Mouse (Mus musculus): ENCODE measurements around the gene Efcab6. TPM values are rescaled to one million over a fixed set of nuclear protein-coding genes. Genes with fewer than 3 reads are reported as not detected.

Efcab6 gene
- polyA plus RNA-seq, 1 experiment = not detected

GRCm38 (mm10) chr15:83982186-83982936 is 82.8 kb downstream of the Efcab6 start:
- Histone ChIP-seq H3K4me3 (no peak overlapping the region), H3K36me3 (ENCODE audit: control insufficient read depth, insufficient read depth) (no peaks in the 10 kb centered on the region), H3ac (ENCODE audit: control insufficient read depth, insufficient read length) (no peak overlapping the region), H3K27me3 (ENCODE audit: control insufficient read depth, insufficient read depth, insufficient read length) (peaks cover 26% of the 10 kb centered on the region), H3K4me2 (ENCODE audit: low read depth) (no peak overlapping the region), H3K79me2 (ENCODE audit: control insufficient read depth, insufficient read depth) (no peaks in the 10 kb centered on the region)
- TF ChIP-seq REST (IDR thresholded peaks at IDR 0.05; ENCODE audit: insufficient read depth, insufficient read length) (peak; percentile 75), MYOD1 (IDR thresholded peaks at IDR 0.05; ENCODE audit: control insufficient read depth in 1 of 3, insufficient read length in 2 of 3, low read depth in 2 of 3) (no peak)

- TF ChIP-seq POLR2AphosphoS2 (IDR thresholded peaks at IDR 0.05; ENCODE audit: insufficient read length, low read depth) = no peak
- no peak for TF ChIP-seq SRF (IDR thresholded peaks at IDR 0.05; ENCODE audit: control insufficient read depth, insufficient read length, low read depth)
- no peak for TF ChIP-seq POLR2A (IDR thresholded peaks at IDR 0.05; ENCODE audit: insufficient read length, low read depth)
- TF ChIP-seq TCF3 (IDR thresholded peaks at IDR 0.05; ENCODE audit: insufficient read length, low read depth) = no peak
- no peak for TF ChIP-seq MYOG (IDR thresholded peaks at IDR 0.05; ENCODE audit: control insufficient read depth in 1 of 3, insufficient read depth in 1 of 3, insufficient read length in 2 of 3, low read depth in 2 of 3)
- TF ChIP-seq CEBPB (IDR thresholded peaks at IDR 0.05; ENCODE audit: insufficient read depth, poor library complexity, severe bottlenecking) = no peak
- TF ChIP-seq MYOD1 (IDR thresholded peaks at IDR 0.05; ENCODE audit: control insufficient read depth in 1 of 3, insufficient read length in 2 of 3, low read depth in 2 of 3) = no peak
- TF ChIP-seq TCF12 (IDR thresholded peaks at IDR 0.05; ENCODE audit: insufficient read depth, poor library complexity, severe bottlenecking) = no peak
- TF ChIP-seq REST (IDR thresholded peaks at IDR 0.05; ENCODE audit: insufficient read depth, insufficient read length) = no peak
- no peak for TF ChIP-seq MAX (IDR thresholded peaks at IDR 0.05; ENCODE audit: low read depth)
- no peak for TF ChIP-seq E2F4 (IDR thresholded peaks at IDR 0.05; ENCODE audit: insufficient read depth)
- no peak for TF ChIP-seq USF1 (IDR thresholded peaks at IDR 0.05; ENCODE audit: low read depth)
- no peak overlapping the region for H3K4me3 ChIP-seq
- H3K27me3 ChIP-seq (ENCODE audit: control insufficient read depth, insufficient read depth, insufficient read length) = peaks cover 19% of the 10 kb centered on the region
- H3K79me2 ChIP-seq (ENCODE audit: control insufficient read depth, insufficient read depth) = no peaks in the 10 kb centered on the region
- no peak overlapping the region for H3K4me2 ChIP-seq (ENCODE audit: low read depth)
- H3ac ChIP-seq (ENCODE audit: control insufficient read depth, insufficient read length) = no peak overlapping the region
- H3K36me3 ChIP-seq (ENCODE audit: control insufficient read depth, insufficient read depth) = no peaks in the 10 kb centered on the region
Observed at GRCm38 (mm10) chr15:83978865-83979264, 86.3 kb downstream of the Efcab6 start.

GRCm38 (mm10) chr15:83977108-83977507 is 88.1 kb downstream of the Efcab6 start:
- Histone ChIP-seq H3K27me3 (ENCODE audit: control insufficient read depth, insufficient read depth, insufficient read length) (peaks cover 34% of the 10 kb centered on the region), H3K4me3 (no peak overlapping the region), H3K36me3 (ENCODE audit: control insufficient read depth, insufficient read depth) (no peaks in the 10 kb centered on the region), H3ac (ENCODE audit: control insufficient read depth, insufficient read length) (no peak overlapping the region), H3K4me2 (ENCODE audit: low read depth) (no peak overlapping the region), H3K79me2 (ENCODE audit: control insufficient read depth, insufficient read depth) (no peaks in the 10 kb centered on the region)
- no peak for TF ChIP-seq TCF3 (IDR thresholded peaks at IDR 0.05; ENCODE audit: insufficient read length, low read depth)
- no peak for TF ChIP-seq TCF12 (IDR thresholded peaks at IDR 0.05; ENCODE audit: insufficient read depth, poor library complexity, severe bottlenecking)
- TF ChIP-seq POLR2AphosphoS2 (IDR thresholded peaks at IDR 0.05; ENCODE audit: insufficient read length, low read depth) = no peak
- no peak for TF ChIP-seq MYOD1 (IDR thresholded peaks at IDR 0.05; ENCODE audit: control insufficient read depth in 1 of 3, insufficient read length in 2 of 3, low read depth in 2 of 3)
- no peak for TF ChIP-seq SRF (IDR thresholded peaks at IDR 0.05; ENCODE audit: control insufficient read depth, insufficient read length, low read depth)
- TF ChIP-seq E2F4 (IDR thresholded peaks at IDR 0.05; ENCODE audit: insufficient read depth) = no peak
- TF ChIP-seq MYOG (IDR thresholded peaks at IDR 0.05; ENCODE audit: control insufficient read depth in 1 of 3, insufficient read depth in 1 of 3, insufficient read length in 2 of 3, low read depth in 2 of 3) = no peak
- no peak for TF ChIP-seq MAX (IDR thresholded peaks at IDR 0.05; ENCODE audit: low read depth)
- no peak for TF ChIP-seq POLR2A (IDR thresholded peaks at IDR 0.05; ENCODE audit: insufficient read length, low read depth)
- no peak for TF ChIP-seq CEBPB (IDR thresholded peaks at IDR 0.05; ENCODE audit: insufficient read depth, poor library complexity, severe bottlenecking)
- TF ChIP-seq USF1 (IDR thresholded peaks at IDR 0.05; ENCODE audit: low read depth) = no peak
- no peak for TF ChIP-seq REST (IDR thresholded peaks at IDR 0.05; ENCODE audit: insufficient read depth, insufficient read length)

GRCm38 (mm10) chr15:83972206-83972605 is 93.0 kb downstream of the Efcab6 start:
- Histone ChIP-seq H3ac (ENCODE audit: control insufficient read depth, insufficient read length) (no peak overlapping the region), H3K79me2 (ENCODE audit: control insufficient read depth, insufficient read depth) (no peaks in the 10 kb centered on the region), H3K4me2 (ENCODE audit: low read depth) (no peak overlapping the region), H3K36me3 (ENCODE audit: control insufficient read depth, insufficient read depth) (no peaks in the 10 kb centered on the region), H3K4me3 (no peak overlapping the region), H3K27me3 (ENCODE audit: control insufficient read depth, insufficient read depth, insufficient read length) (peaks cover 22% of the 10 kb centered on the region)
- TF ChIP-seq REST (IDR thresholded peaks at IDR 0.05; ENCODE audit: insufficient read depth, insufficient read length) (no peak), MAX (IDR thresholded peaks at IDR 0.05; ENCODE audit: low read depth) (no peak), CEBPB (IDR thresholded peaks at IDR 0.05; ENCODE audit: insufficient read depth, poor library complexity, severe bottlenecking) (no peak), POLR2A (IDR thresholded peaks at IDR 0.05; ENCODE audit: insufficient read length, low read depth) (no peak), TCF12 (IDR thresholded peaks at IDR 0.05; ENCODE audit: insufficient read depth, poor library complexity, severe bottlenecking) (no peak), MYOD1 (IDR thresholded peaks at IDR 0.05; ENCODE audit: control insufficient read depth in 1 of 3, insufficient read length in 2 of 3, low read depth in 2 of 3) (no peak), USF1 (IDR thresholded peaks at IDR 0.05; ENCODE audit: low read depth) (no peak)

- H3K27me3 ChIP-seq (ENCODE audit: control insufficient read depth, insufficient read depth, insufficient read length) = peaks cover 19% of the 10 kb centered on the region
- no peak overlapping the region for H3K4me2 ChIP-seq (ENCODE audit: low read depth)
- TF ChIP-seq MAX (IDR thresholded peaks at IDR 0.05; ENCODE audit: low read depth) = no peak
- TF ChIP-seq MYOD1 (IDR thresholded peaks at IDR 0.05; ENCODE audit: control insufficient read depth in 1 of 3, insufficient read length in 2 of 3, low read depth in 2 of 3) = no peak
- no peak for TF ChIP-seq CEBPB (IDR thresholded peaks at IDR 0.05; ENCODE audit: insufficient read depth, poor library complexity, severe bottlenecking)
- no peak for TF ChIP-seq USF1 (IDR thresholded peaks at IDR 0.05; ENCODE audit: low read depth)
- TF ChIP-seq TCF12 (IDR thresholded peaks at IDR 0.05; ENCODE audit: insufficient read depth, poor library complexity, severe bottlenecking) = no peak
- TF ChIP-seq POLR2AphosphoS2 (IDR thresholded peaks at IDR 0.05; ENCODE audit: insufficient read length, low read depth) = no peak
- TF ChIP-seq POLR2A (IDR thresholded peaks at IDR 0.05; ENCODE audit: insufficient read length, low read depth) = no peak
- no peak for TF ChIP-seq REST (IDR thresholded peaks at IDR 0.05; ENCODE audit: insufficient read depth, insufficient read length)
- no peak for TF ChIP-seq MYOG (IDR thresholded peaks at IDR 0.05; ENCODE audit: control insufficient read depth in 1 of 3, insufficient read depth in 1 of 3, insufficient read length in 2 of 3, low read depth in 2 of 3)
- no peak for TF ChIP-seq SRF (IDR thresholded peaks at IDR 0.05; ENCODE audit: control insufficient read depth, insufficient read length, low read depth)
- no peak for TF ChIP-seq TCF3 (IDR thresholded peaks at IDR 0.05; ENCODE audit: insufficient read length, low read depth)
- no peak for TF ChIP-seq E2F4 (IDR thresholded peaks at IDR 0.05; ENCODE audit: insufficient read depth)
- H3K79me2 ChIP-seq (ENCODE audit: control insufficient read depth, insufficient read depth) = no peaks in the 10 kb centered on the region
- no peaks in the 10 kb centered on the region for H3K36me3 ChIP-seq (ENCODE audit: control insufficient read depth, insufficient read depth)
- no peak overlapping the region for H3ac ChIP-seq (ENCODE audit: control insufficient read depth, insufficient read length)
- H3K4me3 ChIP-seq = no peak overlapping the region
Observed at GRCm38 (mm10) chr15:83967802-83968201, 97.4 kb downstream of the Efcab6 start.

Measured in myocyte (in vitro differentiated cells).